Mouse (Mus musculus) forebrain, postnatal 0 days (tissue): Measurements from ENCODE around the gene Lmna. TPM values are rescaled to one million over a fixed set of nuclear protein-coding genes. Genes with fewer than 3 reads are reported as not detected.

Source experiments
- ATAC-seq: fragments of 200-750 bp; cut with Nextera tagmentation; 2 replicates; pipeline ENCODE4 v1.8.0; 2017; ENCODE audit warnings: mild to moderate bottlenecking, moderate library complexity
- DNase-seq: peaks from one replicate; pipeline ENCODE4 v3.0.0-alpha.2; 2015
- H3K27ac ChIP-seq: fragments of 300-500 bp; sonication (generic); 2 replicates; pipeline ENCODE4 v1.5.1; 2014; ENCODE audit warnings: low read depth, mild to moderate bottlenecking, antibody characterized with exemption, low read length, moderate library complexity, mixed read lengths
- H3K27me3 ChIP-seq: fragments of 300-500 bp; sonication (generic); 2 replicates; pipeline ENCODE4 v1.6.1; 2014; ENCODE audit warnings: mild to moderate bottlenecking, low read length, mixed read lengths; ENCODE audit not compliant: insufficient read depth
- H3K36me3 ChIP-seq: fragments of 300-500 bp; sonication (generic); 2 replicates; pipeline ENCODE4 v1.6.1; 2014; ENCODE audit warnings: mild to moderate bottlenecking, moderate library complexity; ENCODE audit not compliant: insufficient read depth
- H3K4me1 ChIP-seq: fragments of 300-500 bp; sonication (generic); 2 replicates; pipeline ENCODE4 v1.6.1; 2014; ENCODE audit warnings: antibody characterized with exemption; ENCODE audit not compliant: insufficient read depth
- H3K4me2 ChIP-seq: fragments of 300-500 bp; sonication (generic); 2 replicates; pipeline ENCODE4 v1.6.1; 2014; ENCODE audit warnings: low read depth, mild to moderate bottlenecking, moderate library complexity
- H3K4me3 ChIP-seq: fragments of 300-500 bp; sonication (generic); 2 replicates; pipeline ENCODE4 v1.5.1; 2014; ENCODE audit warnings: low read depth, low read length, mixed read lengths
- H3K9ac ChIP-seq: fragments of 300-500 bp; sonication (generic); 2 replicates; pipeline ENCODE4 v1.6.1; 2014; ENCODE audit warnings: mild to moderate bottlenecking
- H3K9me3 ChIP-seq: fragments of 300-500 bp; sonication (generic); 2 replicates; pipeline ENCODE4 v1.6.1; 2016; ENCODE audit warnings: low read length
- CTCF ChIP-seq: sonication (generic); IDR thresholded peaks from 2 replicates; pipeline ENCODE4 v1.5.1; 2016; ENCODE audit warnings: antibody characterized with exemption, control low read depth, low read depth
- WGBS: fragments of 180-500 bp; shearing (Covaris S2); extraction: QIAGEN DNeasy Blood & Tissue Kit; methylation state at CpG from one replicate; pipeline ENCODE4 v1.1.7; 2014; 5-methylcytosine and 5-hydroxymethylcytosine counted together
- polyA plus RNA-seq: library from polyadenylated mRNA; unstranded; fragments of >200 nt; fragmentation: Nextera tagmentation; extraction: Ambion mirVana; gene quantifications from 2 replicates; pipeline ENCODE4 v1.2.1, GENCODE M21; 2015
- total RNA-seq: library from RNA; depleted of rRNA; stranded (reverse); fragments of >200 nt; gene quantifications from 2 replicates; pipeline ENCODE4 v1.2.3, GENCODE M21; 2014

Gene Lmna
- total and polyA plus RNA-seq, 2 experiments from 2014 or later = 51.4 to 71.3 TPM

DNA sequence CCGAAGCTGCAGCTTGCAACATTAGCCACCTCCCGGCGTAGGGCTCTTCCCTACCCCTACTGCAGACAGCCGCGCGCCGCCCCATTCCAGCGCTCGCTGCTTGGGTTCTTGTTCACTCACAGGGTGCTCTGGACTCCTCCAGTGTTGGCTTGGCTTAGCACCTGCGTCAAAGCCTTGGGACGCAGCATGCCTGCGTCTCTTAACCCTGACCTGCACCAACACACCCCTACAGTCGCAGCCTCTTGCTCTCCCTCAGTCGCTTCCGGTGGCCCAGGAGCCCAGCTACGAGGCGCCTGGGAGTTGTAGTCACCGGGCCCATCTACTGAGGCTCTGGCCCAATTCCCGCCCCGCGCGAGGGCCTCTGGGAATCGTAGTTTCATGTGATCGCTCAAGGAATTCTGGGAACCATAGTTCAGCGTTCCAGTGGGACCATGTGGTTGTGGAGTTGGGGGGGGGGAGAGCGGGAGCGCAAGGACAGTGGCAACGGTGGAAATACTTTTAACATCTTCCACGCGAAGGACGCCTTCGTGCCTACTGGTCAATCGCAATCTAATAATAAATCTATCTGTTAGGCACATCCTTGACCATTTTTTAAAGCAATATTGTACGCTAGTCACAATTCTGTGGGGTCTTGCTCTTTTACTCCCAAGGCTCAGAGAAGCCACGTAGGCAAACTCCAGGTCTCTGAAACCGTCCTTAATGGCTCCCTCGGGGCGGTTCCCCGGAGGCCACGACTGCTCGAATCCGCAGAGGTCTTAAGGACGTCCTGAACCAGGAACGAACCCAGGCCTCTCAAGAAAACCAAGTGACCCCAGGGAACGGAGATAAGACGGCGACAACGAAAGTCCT is 43.1 kb upstream of the Lmna start, which contains the start of gene Lamtor2:
Lamtor2 (minus strand) TSS at position 399 of the 849 bp plus-strand sequence.
- no peaks in the 10 kb centered on the region for H3K27me3 ChIP-seq
- DNase-seq (peak; percentile 99), ATAC-seq (peak; percentile 93)
- no peaks in the 10 kb centered on the region for H3K9me3 ChIP-seq
- H3K27ac ChIP-seq = peak within 1 kb of the TSS; percentile 96
- H3K4me3 ChIP-seq = peak within 1 kb of the TSS; percentile 85
- WGBS = under 1% methylated on average over 48 of the region's 48 CpGs
- peaks cover 14% of the 10 kb centered on the region for H3K36me3 ChIP-seq
- H3K9ac ChIP-seq = peak within 1 kb of the TSS; percentile 92
- H3K4me1 ChIP-seq = peaks cover 12% of the 10 kb centered on the region; the same call in 1 of the 2 replicates
- peak within 1 kb of the TSS; percentile 90 for H3K4me2 ChIP-seq
- TF ChIP-seq CTCF = no peak

DNA sequence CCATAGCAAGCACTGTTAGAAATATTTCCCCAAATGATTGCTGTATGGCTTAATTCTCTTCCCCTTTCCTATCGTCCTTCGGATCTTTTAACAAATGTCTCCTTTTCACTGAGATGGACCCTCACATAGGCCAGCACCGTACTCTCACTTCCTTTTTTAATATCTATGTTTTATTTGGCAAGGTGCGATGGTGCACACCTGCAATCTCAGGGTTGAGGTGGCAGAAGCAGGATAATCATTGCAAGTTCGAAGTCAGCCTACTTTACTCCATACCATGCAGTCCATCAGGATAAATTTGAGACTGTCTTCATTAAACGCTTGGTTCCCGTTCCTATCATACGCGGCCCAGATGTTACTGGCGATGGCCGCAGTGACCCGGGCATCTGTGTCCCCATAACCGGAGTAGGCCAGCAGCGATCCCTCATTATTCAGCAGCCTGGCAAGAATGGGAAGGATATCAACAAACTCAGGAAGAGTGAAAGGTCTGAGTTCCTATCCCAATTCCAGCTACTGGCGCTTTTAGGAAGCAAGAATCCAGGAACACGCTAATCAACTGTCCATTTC is 42.4 kb upstream of the Lmna start:
- no peak for ATAC-seq
- peak overlapping the region; percentile 81 for H3K27ac ChIP-seq
- WGBS = 27% methylated on average over 16 of the region's 16 CpGs
- TF ChIP-seq CTCF = no peak
- H3K36me3 ChIP-seq = peaks cover 10% of the 10 kb centered on the region
- peak overlapping the region; percentile 90 for H3K4me2 ChIP-seq
- peak overlapping the region; percentile 85 for H3K4me3 ChIP-seq
- DNase-seq = no peak
- no peaks in the 10 kb centered on the region for H3K27me3 ChIP-seq
- no peaks in the 10 kb centered on the region for H3K9me3 ChIP-seq
- peak overlapping the region; percentile 92 for H3K9ac ChIP-seq
- peaks cover 12% of the 10 kb centered on the region; the same call in 1 of the 2 replicates for H3K4me1 ChIP-seq

- WGBS = 82% methylated on average over 4 of the region's 4 CpGs
- no peak overlapping the region for H3K4me2 ChIP-seq
- no peak for TF ChIP-seq CTCF
- DNase-seq (no peak), ATAC-seq (no peak)
- no peak overlapping the region for H3K4me3 ChIP-seq
- no peak overlapping the region for H3K9ac ChIP-seq
- H3K9me3 ChIP-seq = no peaks in the 10 kb centered on the region
- peaks cover 12% of the 10 kb centered on the region; the same call in 1 of the 2 replicates for H3K4me1 ChIP-seq
- peaks cover 4% of the 10 kb centered on the region for H3K36me3 ChIP-seq
- no peak overlapping the region for H3K27ac ChIP-seq
- H3K27me3 ChIP-seq = no peaks in the 10 kb centered on the region
Observed at GRCm38 (mm10) chr3:88551586-88551985, 41.8 kb upstream of the Lmna start.

- no peaks in the 10 kb centered on the region for H3K9me3 ChIP-seq
- no peaks in the 10 kb centered on the region for H3K36me3 ChIP-seq
- DNase-seq (no peak), ATAC-seq (no peak)
- 53% methylated on average over 18 of the region's 18 CpGs for WGBS
- H3K4me2 ChIP-seq = no peak within 1 kb of the TSS
- H3K27ac ChIP-seq = no peak within 1 kb of the TSS
- H3K9ac ChIP-seq = no peak within 1 kb of the TSS
- H3K4me1 ChIP-seq = peaks cover 5% of the 10 kb centered on the region; the same call in 1 of the 2 replicates
- TF ChIP-seq CTCF = no peak
- no peaks in the 10 kb centered on the region for H3K27me3 ChIP-seq
- H3K4me3 ChIP-seq = no peak within 1 kb of the TSS
Observed at GRCm38 (mm10) chr3:88548180-88548917, 38.6 kb upstream of the Lmna start, which contains the start of gene Rab25. Gene Rab25 (minus strand): TSS chr3:88548300.

DNA sequence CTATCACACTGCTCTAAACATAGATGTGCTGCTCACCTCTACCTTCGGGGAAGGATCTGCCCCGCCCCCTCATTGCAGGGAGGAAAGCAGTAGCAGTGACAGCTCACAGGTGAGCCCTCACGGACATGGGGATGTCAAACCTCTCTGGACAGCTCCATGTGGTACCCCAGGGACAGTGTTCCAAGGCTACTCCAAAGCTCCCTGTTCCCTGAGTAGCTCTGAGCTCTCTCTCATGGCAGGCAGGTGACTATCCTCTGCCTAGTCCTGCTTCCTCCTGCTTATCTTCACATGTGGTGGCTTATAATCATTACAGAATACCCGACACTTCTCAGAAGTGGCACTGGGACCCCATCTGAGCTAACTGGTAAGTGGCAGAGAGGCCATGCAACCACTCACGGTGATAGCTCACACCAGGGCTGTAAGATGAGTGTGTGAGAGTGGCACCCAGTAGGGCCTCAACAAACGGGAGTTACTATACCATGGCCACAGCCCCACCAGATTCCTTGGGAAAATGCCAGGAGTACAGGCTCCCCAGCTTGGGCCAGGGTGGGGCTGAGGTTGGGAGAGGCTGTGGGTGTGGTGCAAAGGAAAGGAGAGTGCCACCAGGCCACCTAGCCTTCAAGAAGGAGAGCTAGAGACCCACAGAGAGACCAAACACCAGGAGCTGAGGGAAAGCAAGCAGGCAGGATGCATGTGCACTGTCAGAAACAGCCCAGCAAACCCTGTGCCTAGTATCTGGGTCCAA is 37.1 kb upstream of the Lmna start:
- TF ChIP-seq CTCF = no peak
- DNase-seq (no peak), ATAC-seq (no peak)
- Histone ChIP-seq H3K9me3 (no peaks in the 10 kb centered on the region), H3K36me3 (no peaks in the 10 kb centered on the region), H3K4me2 (no peak overlapping the region), H3K9ac (no peak overlapping the region), H3K4me3 (no peak overlapping the region), H3K4me1 (0 out of 2 replicates have a peak, but pooled peaks cover under 1% of the 10 kb centered on the region), H3K27me3 (no peaks in the 10 kb centered on the region), H3K27ac (no peak overlapping the region)
- 75% methylated on average over 6 of the region's 6 CpGs for WGBS

GRCm38 (mm10) chr3:88544955-88545591 is 35.3 kb upstream of the Lmna start:
- WGBS = 68% methylated on average over 20 of the region's 20 CpGs

More at GRCm38 (mm10) chr3:88544955-88545591, 35.3 kb upstream of the Lmna start:
- DNase-seq (no peak), ATAC-seq (no peak)
- peaks cover 9% of the 10 kb centered on the region for H3K36me3 ChIP-seq
- no peaks in the 10 kb centered on the region for H3K4me1 ChIP-seq
- no peak overlapping the region for H3K27ac ChIP-seq
- no peaks in the 10 kb centered on the region for H3K27me3 ChIP-seq
- no peaks in the 10 kb centered on the region for H3K9me3 ChIP-seq
- H3K9ac ChIP-seq = no peak overlapping the region
- no peak overlapping the region for H3K4me2 ChIP-seq
- H3K4me3 ChIP-seq = no peak overlapping the region
- no peak for TF ChIP-seq CTCF
